Mouse (Mus musculus): Measurements from ENCODE around the gene Zfp651. TPM values are rescaled to one million over a fixed set of nuclear protein-coding genes. Genes with fewer than 3 reads are reported as not detected.
A peak's percentile ranks its signal among the peaks of the same experiment; 100 is the strongest.

Gene Zfp651
- polyA plus RNA-seq, 1 experiment = not detected

- 70% methylated on average over 9 of the region's 9 CpGs for WGBS
- H3K27ac ChIP-seq (ENCODE audit: insufficient read depth, low read depth, low read length) = peak overlapping the region; percentile 70
- no peak for TF ChIP-seq POLR2A (IDR thresholded peaks at IDR 0.05; ENCODE audit: insufficient read depth, low read depth, low read length)
- no peak for TF ChIP-seq CTCF (IDR thresholded peaks at IDR 0.05; ENCODE audit: insufficient read depth, low read depth, low read length)
- no peak overlapping the region for H3K4me3 ChIP-seq (ENCODE audit: insufficient read depth, low read depth, low read length)
- peaks cover 20% of the 10 kb centered on the region for H3K4me1 ChIP-seq (ENCODE audit: control insufficient read depth, insufficient read depth, low read length)
These were observed 60.1 kb downstream of the Zfp651 start for GRCm38 (mm10) chr9:121819073-121819770.

GRCm38 (mm10) chr9:121819771-121820471, 60.8 kb downstream of the Zfp651 start:
- H3K27ac ChIP-seq (ENCODE audit: insufficient read depth, low read depth, low read length) = peak overlapping the region; percentile 70
- H3K4me1 ChIP-seq (ENCODE audit: control insufficient read depth, insufficient read depth, low read length) = peaks cover 20% of the 10 kb centered on the region
- TF ChIP-seq CTCF (IDR thresholded peaks at IDR 0.05; ENCODE audit: insufficient read depth, low read depth, low read length) (no peak), POLR2A (IDR thresholded peaks at IDR 0.05; ENCODE audit: insufficient read depth, low read depth, low read length) (no peak)
- H3K4me3 ChIP-seq (ENCODE audit: insufficient read depth, low read depth, low read length) = no peak overlapping the region
- WGBS = 47% methylated on average over 7 of the region's 7 CpGs

GRCm38 (mm10) chr9:121820765-121821164, 61.6 kb downstream of the Zfp651 start:
- no peak for TF ChIP-seq POLR2A (IDR thresholded peaks at IDR 0.05; ENCODE audit: insufficient read depth, low read depth, low read length)
- no peak for TF ChIP-seq CTCF (IDR thresholded peaks at IDR 0.05; ENCODE audit: insufficient read depth, low read depth, low read length)
- no peak overlapping the region for H3K4me3 ChIP-seq (ENCODE audit: insufficient read depth, low read depth, low read length)
- H3K27ac ChIP-seq (ENCODE audit: insufficient read depth, low read depth, low read length) = no peak overlapping the region
- peaks cover 20% of the 10 kb centered on the region for H3K4me1 ChIP-seq (ENCODE audit: control insufficient read depth, insufficient read depth, low read length)
- WGBS = 86% methylated on average over 5 of the region's 5 CpGs

Other genes with a start within 250 kb of the Zfp651 start
- not detected in 2 replicates for gene Lyzl4, start 117.2 kb upstream of the Zfp651 start, polyA plus RNA-seq (2012; ENCODE audit: insufficient read depth, insufficient read length, low replicate concordance, missing spikeins)
- not detected in 2 replicates for gene Vipr1, start 116.6 kb upstream of the Zfp651 start, polyA plus RNA-seq (2012; ENCODE audit: insufficient read depth, insufficient read length, low replicate concordance, missing spikeins)
- not detected in 2 replicates for gene Sec22c, start 53.8 kb upstream of the Zfp651 start, polyA plus RNA-seq (2012; ENCODE audit: insufficient read depth, insufficient read length, low replicate concordance, missing spikeins)
- not detected in 2 replicates for gene Ss18l2, start 49.0 kb upstream of the Zfp651 start, polyA plus RNA-seq (2012; ENCODE audit: insufficient read depth, insufficient read length, low replicate concordance, missing spikeins)
- gene Nktr, start 40.2 kb upstream of the Zfp651 start, polyA plus RNA-seq (2012; ENCODE audit: insufficient read depth, insufficient read length, low replicate concordance, missing spikeins) = 164 and 673 TPM in 2 replicates
- not detected in 2 replicates for gene Klhl40, start 18.3 kb downstream of the Zfp651 start, polyA plus RNA-seq (2012; ENCODE audit: insufficient read depth, insufficient read length, low replicate concordance, missing spikeins)
- not detected in 2 replicates for gene Hhatl, start 33.2 kb downstream of the Zfp651 start, polyA plus RNA-seq (2012; ENCODE audit: insufficient read depth, insufficient read length, low replicate concordance, missing spikeins)
- not detected in 2 replicates for gene Ccdc13, start 80.1 kb downstream of the Zfp651 start, polyA plus RNA-seq (2012; ENCODE audit: insufficient read depth, insufficient read length, low replicate concordance, missing spikeins)
- gene Higd1a, start 99.0 kb downstream of the Zfp651 start, polyA plus RNA-seq (2012; ENCODE audit: insufficient read depth, insufficient read length, low replicate concordance, missing spikeins) = not detected in 2 replicates
- not detected in 2 replicates for gene Ackr2, start 139.0 kb downstream of the Zfp651 start, polyA plus RNA-seq (2012; ENCODE audit: insufficient read depth, insufficient read length, low replicate concordance, missing spikeins)
- gene Cyp8b1, start 157.0 kb downstream of the Zfp651 start, polyA plus RNA-seq (2012; ENCODE audit: insufficient read depth, insufficient read length, low replicate concordance, missing spikeins) = not detected in 2 replicates
- not detected in 2 replicates for gene Fam198a, start 191.7 kb downstream of the Zfp651 start, polyA plus RNA-seq (2012; ENCODE audit: insufficient read depth, insufficient read length, low replicate concordance, missing spikeins)
- gene Pomgnt2, start 237.8 kb downstream of the Zfp651 start, polyA plus RNA-seq (2012; ENCODE audit: insufficient read depth, insufficient read length, low replicate concordance, missing spikeins) = not detected in 2 replicates